Comparison of ENCODE assay signal across 9 mouse cellular contexts in the genomic region with DNA sequence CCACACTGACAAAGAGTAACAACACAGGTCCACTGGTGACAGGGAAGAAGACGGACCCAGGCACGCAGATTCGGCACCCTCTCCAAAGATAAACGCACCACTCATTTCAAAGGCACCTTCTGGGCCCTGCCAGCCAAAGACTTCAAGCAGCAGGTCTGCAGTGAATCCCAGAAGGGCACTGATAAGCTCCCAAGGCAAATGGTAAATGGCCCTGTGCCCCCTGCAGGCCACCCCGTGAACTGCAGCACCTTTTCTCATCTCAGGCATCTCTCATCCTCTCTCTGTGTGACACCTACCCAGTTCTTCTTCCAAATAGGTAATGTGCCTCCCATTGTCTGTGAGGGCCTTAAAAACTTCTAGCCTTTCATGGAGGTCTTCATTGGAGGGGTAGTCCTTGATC. TPM values are rescaled to one million over a fixed set of nuclear protein-coding genes. Genes with fewer than 3 reads are reported as not detected.
DNase-seq lines count a peak whose midpoint lies in the region; ATAC-seq and TF ChIP-seq lines count a peak whose summit lies in the region.
"Had no signal": no experiment of that assay in that cellular context is flagged by ENCODE, and none has a peak within 500 bp of the region (broad histone marks: within the 10 kb centered on the region; RNA-seq: fewer than 3 reads in every experiment).

No protein-coding gene starts in this region.

- no peaks in the 10 kb centered on the region for H3K9me3 ChIP-seq in limb, embryonic 11.5 days (ENCODE audit: control insufficient read depth, low read length)
- H3K9me3 ChIP-seq: neural tube, embryonic 13.5 days had no signal

- peak; percentile 55 for DNase-seq in ovary, postnatal 14 days (ENCODE audit: low spot score)
- no peak for DNase-seq in ovary, adult 18-20 months (ENCODE audit: low spot score)
- peak; percentile 75 for DNase-seq in adipocyte (ENCODE audit: low spot score)
- peak; percentile 76 to 86 for DNase-seq in heart, postnatal 36 days
- peak; percentile 83 for DNase-seq in limb, embryonic 11.5 days (ENCODE audit: low spot score)
- peak; percentile 85 for DNase-seq in thymus, postnatal 4 days

- H3K4me2 ChIP-seq in limb, embryonic 11.5 days (ENCODE audit: low read depth, severe bottlenecking): no peak overlapping the region
- H3K4me2 ChIP-seq: neural tube, embryonic 13.5 days had no signal

- no peak overlapping the region for H3K27ac ChIP-seq in limb, embryonic 11.5 days (replicated peaks; ENCODE audit: low read depth, low read length)
- H3K27ac ChIP-seq in olfactory bulb, adult 2 months (ENCODE audit: insufficient read depth, low read depth, low read length): no peak overlapping the region
- H3K27ac ChIP-seq: neural tube, embryonic 13.5 days had no signal

- TF ChIP-seq POLR2A in olfactory bulb, adult 2 months (IDR thresholded peaks at IDR 0.05; ENCODE audit: insufficient read depth, low read depth, low read length): no peak

- 56% methylated on average over 5 of the region's 5 CpGs for WGBS in limb, embryonic 11.5 days
- 52% methylated on average over 5 of the region's 5 CpGs for WGBS in olfactory bulb, adult 2 months

- no peaks in the 10 kb centered on the region for H3K27me3 ChIP-seq in limb, embryonic 11.5 days (ENCODE audit: control insufficient read depth, insufficient read depth, low read length)
- H3K27me3 ChIP-seq: neural tube, embryonic 13.5 days had no signal

- H3K36me3 ChIP-seq in limb, embryonic 11.5 days (ENCODE audit: control insufficient read depth, insufficient read depth, low read length): peaks cover 17% of the 10 kb centered on the region; the same call in 1 of the 2 replicates

- peak; percentile 78; the same call in 1 of the 2 replicates for TF ChIP-seq CTCF in olfactory bulb, adult 2 months (IDR thresholded peaks at IDR 0.05; ENCODE audit: insufficient read depth, low read depth, low read length)

- H3K4me1 ChIP-seq in limb, embryonic 11.5 days (ENCODE audit: control insufficient read depth, insufficient read depth, low read length): peaks cover 9% of the 10 kb centered on the region; the same call in 1 of the 2 replicates
- peaks cover 9% of the 10 kb centered on the region for H3K4me1 ChIP-seq in olfactory bulb, adult 2 months (ENCODE audit: control insufficient read depth, insufficient read depth, low read length)

- H3K4me3 ChIP-seq in limb, embryonic 11.5 days (ENCODE audit: low read depth, low read length): no peak overlapping the region
- H3K4me3 ChIP-seq in olfactory bulb, adult 2 months (ENCODE audit: insufficient read depth, low read depth, low read length): no peak overlapping the region
- H3K4me3 ChIP-seq: neural tube, embryonic 13.5 days had no signal

- peak; percentile 46 for ATAC-seq in common myeloid progenitor, adult 5-6 weeks (replicated peaks; ENCODE audit: low read depth, poor library complexity, severe bottlenecking)
- ATAC-seq in limb, embryonic 11.5 days (ENCODE audit: insufficient number of reproducible peaks, low FRiP score, low TSS enrichment, low read depth): no peak

- intact Hi-C loops in heart, postnatal 36 days (cut with DNase I): loop anchor here (1.0 to 5.0 kb wide), 3 partner anchors 79 to 136 kb away; partner anchors contain the start of gene Tbl3

- no peak overlapping the region for H3K9ac ChIP-seq in limb, embryonic 11.5 days (ENCODE audit: low read length)
- H3K9ac ChIP-seq: neural tube, embryonic 13.5 days had no signal

RNA-seq across cellular contexts. Expression of gene Tsc2, which starts 3.8 kb away (rescaled TPM):
- total RNA-seq in common myeloid progenitor, adult 5-6 weeks (2017): 39.0 and 52.2 TPM in 2 replicates
- 100 to 1,000 TPM; 106 to 112 TPM for total RNA-seq in heart, postnatal 36 days (2021)
- polyA plus RNA-seq in limb, embryonic 11.5 days (2014; fragmentation: Nextera tagmentation; extraction: Ambion mirVana): 62.7 and 66.8 TPM in 2 replicates
- polyA plus RNA-seq in olfactory bulb, adult 2 months (2012; ENCODE audit: insufficient read depth, insufficient read length, low replicate concordance, missing spikeins): 286 TPM in 1 of 2 replicates, not detected in the other

RNA-seq across cellular contexts. Expression of gene Nthl1, which starts 3.8 kb away (rescaled TPM):
- 18.0 and 25.1 TPM in 2 replicates for total RNA-seq in common myeloid progenitor, adult 5-6 weeks (2017)
- 1 to 10 TPM; 3.3 to 4.1 TPM for total RNA-seq in heart, postnatal 36 days (2021)
- polyA plus RNA-seq in limb, embryonic 11.5 days (2014; fragmentation: Nextera tagmentation; extraction: Ambion mirVana): 19.5 and 23.2 TPM in 2 replicates
- polyA plus RNA-seq in olfactory bulb, adult 2 months (2012; ENCODE audit: insufficient read depth, insufficient read length, low replicate concordance, missing spikeins): not detected in 2 replicates

RNA-seq across cellular contexts. Expression of gene Slc9a3r2, which starts 21.5 kb away (rescaled TPM):
- 1.3 and 1.4 TPM in 2 replicates for total RNA-seq in common myeloid progenitor, adult 5-6 weeks (2017)
- 100 to 1,000 TPM in 1 of 2 experiments, 10 to 100 TPM in 1; 91.1 to 140 TPM for total RNA-seq in heart, postnatal 36 days (2021)
- 59.3 and 60.4 TPM in 2 replicates for polyA plus RNA-seq in limb, embryonic 11.5 days (2014; fragmentation: Nextera tagmentation; extraction: Ambion mirVana)
- not detected in 2 replicates for polyA plus RNA-seq in olfactory bulb, adult 2 months (2012; ENCODE audit: insufficient read depth, insufficient read length, low replicate concordance, missing spikeins)

RNA-seq across cellular contexts. Expression of gene Npw, which starts 29.6 kb away (rescaled TPM):
- total RNA-seq in common myeloid progenitor, adult 5-6 weeks (2017): 0.27 and 1.4 TPM in 2 replicates
- total RNA-seq in heart, postnatal 36 days (2021): not detected
- polyA plus RNA-seq in limb, embryonic 11.5 days (2014; fragmentation: Nextera tagmentation; extraction: Ambion mirVana): 0.31 and 0.54 TPM in 2 replicates
- polyA plus RNA-seq in olfactory bulb, adult 2 months (2012; ENCODE audit: insufficient read depth, insufficient read length, low replicate concordance, missing spikeins): not detected in 2 replicates
- polyA plus RNA-seq: neural tube, embryonic 13.5 days had no signal

RNA-seq across cellular contexts. Expression of gene Zfp598, which starts 40.8 kb away (rescaled TPM):
- 20.0 and 25.4 TPM in 2 replicates for total RNA-seq in common myeloid progenitor, adult 5-6 weeks (2017)
- 10 to 100 TPM; 17.3 to 19.0 TPM for total RNA-seq in heart, postnatal 36 days (2021)
- 36.3 and 42.0 TPM in 2 replicates for polyA plus RNA-seq in limb, embryonic 11.5 days (2014; fragmentation: Nextera tagmentation; extraction: Ambion mirVana)
- polyA plus RNA-seq in olfactory bulb, adult 2 months (2012; ENCODE audit: insufficient read depth, insufficient read length, low replicate concordance, missing spikeins): not detected in 2 replicates

Comparison
In these comparisons a context has a peak if more than half of its experiments do, and no peak if none do; other contexts are left out.
1. RNA of gene Slc9a3r2, which starts 21.5 kb away (total RNA-seq): 91.1 to 140 TPM in heart, postnatal 36 days; 1.3 to 1.4 TPM in common myeloid progenitor, adult 5-6 weeks; every median in the first group is over 10 times any median in the second.